In genomic region chr10:39978231-39978630, GRCm38 (mm10) we compare ENCODE assay signal across 17 mouse cellular contexts. TPM values are rescaled to one million over a fixed set of nuclear protein-coding genes. Genes with fewer than 3 reads are reported as not detected.
"Had no signal": no experiment of that assay in that cellular context is flagged by ENCODE, and none has a peak within 500 bp of the region (broad histone marks: within the 10 kb centered on the region; RNA-seq: fewer than 3 reads in every experiment).

No protein-coding gene starts in this region.

- DNase-seq: cerebellum, adult 9-10 months; cerebellum, adult 9-11 months; cerebellum, postnatal 10 days; cerebellum, postnatal 14 days; cerebellum, postnatal 25 days; cerebellum, postnatal 36 days; embryo, embryonic 11 days; forebrain, postnatal 0 days; gastrocnemius, adult 2 months; gastrocnemius, postnatal 10 days; gastrocnemius, postnatal 14 days; gastrocnemius, postnatal 25 days; gastrocnemius, postnatal 36 days; heart, adult 18-20 months; heart, adult 2 months had no signal

RNA-seq across cellular contexts. Expression of gene Mfsd4b5, which starts 8.2 kb away (rescaled TPM):
- total RNA-seq: forebrain, postnatal 0 days had no signal

RNA-seq across cellular contexts. Expression of gene Mfsd4b3, which starts 18.3 kb away (rescaled TPM):
- total RNA-seq: common myeloid progenitor, adult 5-6 weeks; forebrain, postnatal 0 days had no signal

RNA-seq across cellular contexts. Expression of gene Mfsd4b1, which starts 46.8 kb away (rescaled TPM):
- total RNA-seq: common myeloid progenitor, adult 5-6 weeks; granulocyte monocyte progenitor cell, adult 5-6 weeks had no signal

RNA-seq across cellular contexts. Expression of gene Mfsd4b2, which starts 51.5 kb away (rescaled TPM):
- total RNA-seq: common myeloid progenitor, adult 5-6 weeks; forebrain, postnatal 0 days; granulocyte monocyte progenitor cell, adult 5-6 weeks had no signal
